Mouse (Mus musculus): ENCODE measurements around the gene Nckipsd. TPM values are rescaled to one million over a fixed set of nuclear protein-coding genes. Genes with fewer than 3 reads are reported as not detected.

Gene Nckipsd
- polyA plus RNA-seq, 1 experiment, result 34.1 TPM

GRCm38 (mm10) chr9:108827906-108828305 is 19.7 kb downstream of the Nckipsd start:
- TF ChIP-seq POLR2A (IDR thresholded peaks at IDR 0.05; ENCODE audit: borderline replicate concordance, extremely low read depth, low read depth, low read length), result no peak
- no peak for TF ChIP-seq CTCF (IDR thresholded peaks at IDR 0.05; ENCODE audit: insufficient read depth, low read length)
- DNase-seq, result no peak
- H3K4me1 ChIP-seq (ENCODE audit: control insufficient read depth, insufficient read depth, low read length), result peaks cover 18% of the 10 kb centered on the region
- WGBS, result 52% methylated on average over 18 of the region's 18 CpGs
- H3K4me3 ChIP-seq (replicated peaks; ENCODE audit: extremely low read depth, low read depth, low read length), result no peak overlapping the region

- 4% methylated on average over 23 of the region's 23 CpGs for WGBS
- no peak for TF ChIP-seq CTCF (IDR thresholded peaks at IDR 0.05; ENCODE audit: insufficient read depth, low read length)
- TF ChIP-seq POLR2A (IDR thresholded peaks at IDR 0.05; ENCODE audit: borderline replicate concordance, extremely low read depth, low read depth, low read length), result no peak
- DNase-seq, result no peak
- Histone ChIP-seq H3K4me1 (ENCODE audit: control insufficient read depth, insufficient read depth, low read length) (peaks cover 18% of the 10 kb centered on the region), H3K4me3 (replicated peaks; ENCODE audit: extremely low read depth, low read depth, low read length) (peak overlapping the region; percentile 56)
Measured at GRCm38 (mm10) chr9:108831637-108832036, 23.5 kb downstream of the Nckipsd start.

GRCm38 (mm10) chr9:108832390-108833108 is 24.4 kb downstream of the Nckipsd start:
- DNase-seq, result peak; percentile 85
- Histone ChIP-seq H3K4me1 (ENCODE audit: control insufficient read depth, insufficient read depth, low read length) (peaks cover 12% of the 10 kb centered on the region), H3K4me3 (replicated peaks; ENCODE audit: extremely low read depth, low read depth, low read length) (peak overlapping the region; percentile 56)
- 4% methylated on average over 46 of the region's 46 CpGs for WGBS
- no peak for TF ChIP-seq POLR2A (IDR thresholded peaks at IDR 0.05; ENCODE audit: borderline replicate concordance, extremely low read depth, low read depth, low read length)
- TF ChIP-seq CTCF (IDR thresholded peaks at IDR 0.05; ENCODE audit: insufficient read depth, low read length), result no peak

- Histone ChIP-seq H3K4me3 (replicated peaks; ENCODE audit: extremely low read depth, low read depth, low read length) (no peak overlapping the region), H3K4me1 (ENCODE audit: control insufficient read depth, insufficient read depth, low read length) (no peaks in the 10 kb centered on the region)
- WGBS, result 13% methylated on average over 14 of the region's 14 CpGs
- no peak for DNase-seq
- TF ChIP-seq CTCF (IDR thresholded peaks at IDR 0.05; ENCODE audit: insufficient read depth, low read length) (0 out of 2 replicates have a peak, but pooled peaks have one; percentile 3), POLR2A (IDR thresholded peaks at IDR 0.05; ENCODE audit: borderline replicate concordance, extremely low read depth, low read depth, low read length) (no peak)
Measured at GRCm38 (mm10) chr9:108842989-108843388, 34.8 kb downstream of the Nckipsd start.

GRCm38 (mm10) chr9:108845390-108845789 is 37.2 kb downstream of the Nckipsd start:
- 73% methylated on average over 5 of the region's 5 CpGs for WGBS
- Histone ChIP-seq H3K4me3 (replicated peaks; ENCODE audit: extremely low read depth, low read depth, low read length) (no peak overlapping the region), H3K4me1 (ENCODE audit: control insufficient read depth, insufficient read depth, low read length) (no peaks in the 10 kb centered on the region)
- TF ChIP-seq CTCF (IDR thresholded peaks at IDR 0.05; ENCODE audit: insufficient read depth, low read length) (no peak), POLR2A (IDR thresholded peaks at IDR 0.05; ENCODE audit: borderline replicate concordance, extremely low read depth, low read depth, low read length) (no peak)
- DNase-seq, result no peak

- 53% methylated on average over 4 of the region's 4 CpGs for WGBS
- DNase-seq, result no peak
Measured at GRCm38 (mm10) chr9:108847374-108847773, 39.2 kb downstream of the Nckipsd start.

GRCm38 (mm10) chr9:108848419-108848818 is 40.3 kb downstream of the Nckipsd start:
- Histone ChIP-seq H3K4me1 (ENCODE audit: control insufficient read depth, insufficient read depth, low read length) (0 out of 2 replicates have a peak, but pooled peaks cover under 1% of the 10 kb centered on the region), H3K4me3 (replicated peaks; ENCODE audit: extremely low read depth, low read depth, low read length) (no peak overlapping the region)
- TF ChIP-seq POLR2A (IDR thresholded peaks at IDR 0.05; ENCODE audit: borderline replicate concordance, extremely low read depth, low read depth, low read length), result no peak
- no peak for TF ChIP-seq CTCF (IDR thresholded peaks at IDR 0.05; ENCODE audit: insufficient read depth, low read length)
- 58% methylated on average over 17 of the region's 17 CpGs for WGBS
- no peak for DNase-seq

More at GRCm38 (mm10) chr9:108847374-108847773, 39.2 kb downstream of the Nckipsd start:
- Histone ChIP-seq H3K4me3 (replicated peaks; ENCODE audit: extremely low read depth, low read depth, low read length) (no peak overlapping the region), H3K4me1 (ENCODE audit: control insufficient read depth, insufficient read depth, low read length) (no peaks in the 10 kb centered on the region)
- TF ChIP-seq CTCF (IDR thresholded peaks at IDR 0.05; ENCODE audit: insufficient read depth, low read length) (no peak), POLR2A (IDR thresholded peaks at IDR 0.05; ENCODE audit: borderline replicate concordance, extremely low read depth, low read depth, low read length) (no peak)

GRCm38 (mm10) chr9:108852976-108853375 is 44.8 kb downstream of the Nckipsd start, which contains the start of gene Slc26a6:
Gene Slc26a6 (plus strand): TSS chr9:108853283.
- no peak for TF ChIP-seq POLR2A (IDR thresholded peaks at IDR 0.05; ENCODE audit: borderline replicate concordance, extremely low read depth, low read depth, low read length)
- no peak for TF ChIP-seq CTCF (IDR thresholded peaks at IDR 0.05; ENCODE audit: insufficient read depth, low read length)
- WGBS, result 72% methylated on average over 3 of the region's 3 CpGs
- Histone ChIP-seq H3K4me3 (replicated peaks; ENCODE audit: extremely low read depth, low read depth, low read length) (peak within 1 kb of the TSS; percentile 84), H3K4me1 (ENCODE audit: control insufficient read depth, insufficient read depth, low read length) (peaks cover 3% of the 10 kb centered on the region; the same call in 1 of the 2 replicates)
- DNase-seq, result no peak

- H3K4me3 ChIP-seq (replicated peaks; ENCODE audit: extremely low read depth, low read depth, low read length), result peak overlapping the region; percentile 84
- H3K4me1 ChIP-seq (ENCODE audit: control insufficient read depth, insufficient read depth, low read length), result peaks cover 3% of the 10 kb centered on the region; the same call in 1 of the 2 replicates
- DNase-seq, result peak; percentile 84
- WGBS, result 3% methylated on average over 25 of the region's 25 CpGs
- TF ChIP-seq CTCF (IDR thresholded peaks at IDR 0.05; ENCODE audit: insufficient read depth, low read length) (peak; percentile 42), POLR2A (IDR thresholded peaks at IDR 0.05; ENCODE audit: borderline replicate concordance, extremely low read depth, low read depth, low read length) (no peak; the same call in 1 of the 2 replicates)
Measured at GRCm38 (mm10) chr9:108853635-108854240, 45.6 kb downstream of the Nckipsd start.

Data from lung, adult 2 months (tissue).